Mouse (Mus musculus): ENCODE data around the gene Btbd7. TPM values are rescaled to one million over a fixed set of nuclear protein-coding genes. Genes with fewer than 3 reads are reported as not detected.

Btbd7 gene
- polyA plus RNA-seq, 1 experiment from 2014 or later = 14.0 TPM

DNA sequence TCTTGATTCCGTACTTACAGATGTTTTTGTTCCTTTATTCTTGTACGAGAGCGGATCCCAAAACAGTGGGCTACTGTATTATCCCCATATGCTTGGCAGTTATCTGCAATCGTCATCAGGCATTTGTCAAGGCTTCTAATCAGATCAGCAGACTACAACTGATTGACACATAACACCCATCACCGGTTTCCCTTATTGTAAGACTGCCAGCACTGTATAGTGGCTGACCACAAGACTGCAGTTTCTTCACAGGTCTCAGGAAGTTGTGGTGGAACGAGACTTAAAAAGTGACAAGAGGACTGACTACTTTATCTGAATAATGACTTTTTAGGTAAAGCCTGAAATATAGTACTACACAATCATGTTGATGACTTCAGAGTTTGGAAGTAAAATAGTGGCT lies 133.4 kb downstream of the Btbd7 start:
- Histone ChIP-seq H3K4me2 (peak overlapping the region; percentile 88), H3K9ac (peak overlapping the region; percentile 92; the same call in 1 of the 2 replicates), H3K4me1 (replicated peaks) (peaks cover 27% of the 10 kb centered on the region), H3K4me3 (no peak overlapping the region), H3K27ac (replicated peaks) (no peak overlapping the region), H3K9me3 (no peaks in the 10 kb centered on the region), H3K36me3 (peaks cover 25% of the 10 kb centered on the region), H3K27me3 (no peaks in the 10 kb centered on the region)
- no peak for ATAC-seq (ENCODE audit: low read depth)
- WGBS = 72% methylated on average over 6 of the region's 6 CpGs

DNA sequence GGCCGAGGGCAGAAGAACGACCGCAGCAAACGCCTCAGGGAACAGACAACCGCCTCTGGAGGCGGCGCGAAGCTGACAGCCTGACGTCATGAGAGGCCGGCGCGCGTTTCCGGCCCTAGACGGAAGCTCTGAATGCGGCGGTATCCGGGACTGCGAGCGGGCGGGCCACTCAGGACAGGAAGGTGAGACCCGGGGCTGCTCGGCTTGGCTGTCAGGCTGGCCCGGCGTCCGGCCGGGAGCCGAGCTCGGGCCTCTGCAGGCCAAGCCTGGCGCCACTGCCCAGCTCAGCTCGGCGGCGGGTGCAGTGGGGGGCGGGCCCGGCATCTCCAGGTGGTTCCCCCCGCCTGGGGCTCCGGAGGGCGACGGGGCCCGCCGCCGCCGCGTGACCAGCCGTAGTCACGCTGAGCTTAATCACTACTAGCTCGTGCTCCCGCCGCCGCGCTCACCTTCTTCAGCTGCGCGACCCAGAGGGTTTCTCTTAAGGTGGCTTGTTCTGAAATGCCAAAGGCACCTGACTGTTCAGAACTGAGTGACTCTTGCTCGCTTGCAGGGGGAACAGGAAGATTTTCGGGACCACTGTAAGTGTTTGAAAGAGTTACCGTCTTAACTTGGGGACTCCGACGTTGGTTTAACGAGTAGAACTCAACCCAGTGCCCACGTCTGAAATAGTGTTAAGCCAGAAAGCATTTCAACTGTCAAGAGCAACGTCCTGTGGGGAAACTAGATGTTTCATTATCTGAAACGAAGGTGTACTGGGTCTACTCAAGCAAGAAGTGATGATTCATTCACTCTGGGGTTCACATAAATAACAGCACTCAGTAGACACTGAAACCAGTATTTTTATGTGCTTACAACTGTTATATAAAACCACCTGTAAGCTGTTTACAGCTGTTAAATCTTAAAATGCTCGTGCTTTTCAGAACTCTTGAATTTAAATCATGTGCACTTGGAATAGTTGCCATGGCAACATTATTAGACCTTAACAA lies 134.4 kb downstream of the Btbd7 start, which contains the start of the genes Moap1 and Tmem251:
TSS of gene Moap1 (minus strand) at position 73 of the 986 bp plus-strand sequence.
TSS of gene Tmem251 (plus strand) at position 174 of the 986 bp plus-strand sequence.
- peak within 1 kb of the TSS; percentile 92 for H3K9ac ChIP-seq
- under 1% methylated on average over 63 of the region's 63 CpGs for WGBS
- peaks cover 27% of the 10 kb centered on the region for H3K4me1 ChIP-seq (replicated peaks)
- H3K27me3 ChIP-seq = no peaks in the 10 kb centered on the region
- ATAC-seq (ENCODE audit: low read depth) = peak; percentile 97
- H3K9me3 ChIP-seq = no peaks in the 10 kb centered on the region
- peak within 1 kb of the TSS; percentile 94 for H3K27ac ChIP-seq (replicated peaks)
- peak within 1 kb of the TSS; percentile 83 for H3K4me3 ChIP-seq
- H3K36me3 ChIP-seq = peaks cover 20% of the 10 kb centered on the region
- peak within 1 kb of the TSS; percentile 88 for H3K4me2 ChIP-seq

DNA sequence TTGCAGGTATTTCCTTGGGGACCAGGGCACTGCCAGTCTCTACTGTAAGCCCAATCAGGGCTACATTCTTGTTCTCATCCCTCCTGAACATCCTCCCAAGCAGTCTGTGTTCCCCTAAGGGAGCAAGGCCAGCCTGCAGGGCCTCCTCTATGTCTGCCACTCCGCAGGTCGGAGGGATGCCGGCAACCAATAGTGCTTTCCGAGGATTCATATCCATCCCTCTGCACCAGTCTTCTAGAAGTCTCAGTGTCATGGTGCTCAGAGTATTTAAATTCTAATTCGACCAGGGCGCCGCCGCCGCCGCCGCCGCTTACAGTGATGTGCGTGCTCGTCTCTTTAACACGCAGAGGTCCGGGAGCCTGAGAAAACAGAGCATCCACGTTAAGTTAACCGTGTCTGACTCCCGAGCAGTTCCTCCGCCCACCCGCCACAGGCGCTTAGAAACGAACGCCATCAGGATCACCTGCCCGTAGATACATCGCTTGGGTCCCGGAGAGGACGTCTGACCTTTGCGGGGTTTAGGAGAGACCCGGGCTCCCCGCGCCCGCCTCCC lies 135.2 kb downstream of the Btbd7 start:
- peak overlapping the region; percentile 88 for H3K4me2 ChIP-seq
- no peaks in the 10 kb centered on the region for H3K27me3 ChIP-seq
- H3K27ac ChIP-seq (replicated peaks) = peak overlapping the region; percentile 94
- WGBS = under 1% methylated on average over 33 of the region's 33 CpGs
- peaks cover 27% of the 10 kb centered on the region for H3K4me1 ChIP-seq (replicated peaks)
- ATAC-seq (ENCODE audit: low read depth) = peak; percentile 75
- H3K9me3 ChIP-seq = no peaks in the 10 kb centered on the region
- peak overlapping the region; percentile 92 for H3K9ac ChIP-seq
- peaks cover 12% of the 10 kb centered on the region; the same call in 1 of the 2 replicates for H3K36me3 ChIP-seq
- peak overlapping the region; percentile 83 for H3K4me3 ChIP-seq

DNA sequence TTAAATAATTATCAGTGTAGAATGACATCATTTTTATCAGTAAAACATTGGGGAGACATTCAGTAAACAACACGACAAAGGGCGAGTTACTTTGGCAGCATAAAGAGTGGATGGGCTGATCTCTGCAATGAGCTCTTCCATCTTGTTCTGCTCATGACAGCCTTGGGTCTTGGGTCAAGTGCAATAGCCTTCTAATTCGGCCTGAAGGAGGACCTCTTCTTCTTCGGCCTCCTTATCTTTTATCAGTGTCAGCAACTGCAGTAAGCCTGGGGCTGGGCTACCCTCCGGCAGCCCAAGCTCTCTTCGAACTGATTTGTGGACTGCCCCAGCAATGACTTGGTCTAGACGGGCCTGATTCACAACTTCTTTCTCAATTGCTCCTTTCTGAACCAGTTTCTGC lies 136.2 kb downstream of the Btbd7 start:
- Histone ChIP-seq H3K36me3 (0 out of 2 replicates have a peak, but pooled peaks cover 6% of the 10 kb centered on the region), H3K9me3 (no peaks in the 10 kb centered on the region), H3K9ac (peak overlapping the region; percentile 92), H3K4me3 (peak overlapping the region; percentile 83; the same call in 1 of the 2 replicates), H3K27ac (replicated peaks) (no peak overlapping the region), H3K4me1 (replicated peaks) (peaks cover 27% of the 10 kb centered on the region), H3K27me3 (no peaks in the 10 kb centered on the region), H3K4me2 (peak overlapping the region; percentile 88; the same call in 1 of the 2 replicates)
- 87% methylated on average over 7 of the region's 7 CpGs for WGBS
- no peak for ATAC-seq (ENCODE audit: low read depth)

DNA sequence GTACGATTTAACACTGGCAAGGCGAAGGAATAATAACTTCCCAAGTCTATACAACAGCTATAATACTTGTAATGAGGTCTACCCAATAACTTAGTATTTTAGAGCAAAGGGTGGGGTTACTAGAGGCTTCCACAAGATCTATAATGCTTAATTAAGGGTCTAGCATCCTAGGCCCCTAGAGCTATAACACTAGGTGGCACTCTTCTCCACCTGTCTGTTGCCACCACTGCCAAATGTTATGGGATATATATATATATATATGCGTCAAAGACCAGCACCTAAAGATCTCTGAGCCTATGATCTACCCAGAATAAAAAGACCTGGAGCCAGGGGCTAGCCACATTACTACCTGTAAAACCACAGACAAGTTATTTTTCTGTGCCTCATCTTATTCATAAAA lies 138.0 kb downstream of the Btbd7 start:
- ATAC-seq (ENCODE audit: low read depth) = no peak
- 68% methylated on average over 3 of the region's 3 CpGs for WGBS
- no peak overlapping the region for H3K4me3 ChIP-seq
- no peaks in the 10 kb centered on the region for H3K36me3 ChIP-seq
- H3K4me2 ChIP-seq = no peak overlapping the region
- H3K4me1 ChIP-seq (replicated peaks) = peaks cover 27% of the 10 kb centered on the region
- H3K27me3 ChIP-seq = no peaks in the 10 kb centered on the region
- H3K9ac ChIP-seq = no peak overlapping the region
- no peaks in the 10 kb centered on the region for H3K9me3 ChIP-seq
- H3K27ac ChIP-seq (replicated peaks) = no peak overlapping the region

DNA sequence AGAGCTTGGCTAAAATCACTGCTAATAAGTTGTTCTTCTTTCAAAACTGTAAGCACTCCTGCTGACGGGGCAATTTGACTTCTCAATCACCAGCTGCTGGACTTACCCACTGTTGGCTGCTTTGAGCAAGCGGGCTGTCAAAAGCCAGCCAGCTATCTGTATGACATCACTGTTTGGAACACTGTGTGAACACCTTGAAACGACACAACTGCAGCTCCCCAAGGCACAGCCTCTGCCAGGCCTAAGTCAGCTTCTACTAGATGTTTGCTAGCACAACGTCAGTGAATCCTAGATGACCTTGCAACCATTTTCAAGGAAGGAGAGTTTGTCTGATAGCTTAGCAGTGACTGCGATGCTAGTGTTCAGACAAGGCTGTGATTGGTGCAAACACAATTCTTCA lies 139.2 kb downstream of the Btbd7 start:
- no peaks in the 10 kb centered on the region for H3K9me3 ChIP-seq
- peaks cover 17% of the 10 kb centered on the region for H3K4me1 ChIP-seq (replicated peaks)
- no peaks in the 10 kb centered on the region for H3K27me3 ChIP-seq
- H3K9ac ChIP-seq = no peak overlapping the region
- ATAC-seq (ENCODE audit: low read depth) = no peak
- no peak overlapping the region for H3K4me2 ChIP-seq
- H3K36me3 ChIP-seq = no peaks in the 10 kb centered on the region
- 83% methylated on average over 5 of the region's 5 CpGs for WGBS
- H3K4me3 ChIP-seq = no peak overlapping the region
- no peak overlapping the region for H3K27ac ChIP-seq (replicated peaks)

DNA sequence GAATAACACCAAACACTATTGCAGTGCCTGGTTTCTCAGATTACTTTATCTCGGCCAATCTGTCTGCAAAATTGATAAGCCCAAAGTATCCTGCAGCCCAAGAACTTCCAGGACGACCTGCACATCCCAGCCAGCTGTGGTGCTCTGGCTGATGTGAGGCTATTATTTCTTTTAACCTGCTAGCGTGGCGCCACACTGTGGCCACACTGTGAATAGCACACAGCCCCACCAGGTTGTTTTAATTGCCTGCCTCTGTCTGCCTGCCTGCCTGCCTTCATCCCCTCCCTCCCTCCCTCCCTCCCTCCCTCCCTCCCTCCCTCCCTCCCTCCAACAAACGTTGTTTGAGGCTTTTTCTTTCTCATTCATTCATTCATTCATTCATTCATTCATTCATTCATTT lies 144.9 kb downstream of the Btbd7 start:
- Histone ChIP-seq H3K27me3 (no peaks in the 10 kb centered on the region), H3K4me1 (replicated peaks) (peaks cover 26% of the 10 kb centered on the region), H3K4me2 (no peak overlapping the region), H3K27ac (replicated peaks) (no peak overlapping the region), H3K9ac (no peak overlapping the region), H3K9me3 (no peaks in the 10 kb centered on the region), H3K4me3 (no peak overlapping the region), H3K36me3 (no peaks in the 10 kb centered on the region)
- WGBS = 15% methylated on average over 5 of the region's 5 CpGs
- no peak for ATAC-seq (ENCODE audit: low read depth)

DNA sequence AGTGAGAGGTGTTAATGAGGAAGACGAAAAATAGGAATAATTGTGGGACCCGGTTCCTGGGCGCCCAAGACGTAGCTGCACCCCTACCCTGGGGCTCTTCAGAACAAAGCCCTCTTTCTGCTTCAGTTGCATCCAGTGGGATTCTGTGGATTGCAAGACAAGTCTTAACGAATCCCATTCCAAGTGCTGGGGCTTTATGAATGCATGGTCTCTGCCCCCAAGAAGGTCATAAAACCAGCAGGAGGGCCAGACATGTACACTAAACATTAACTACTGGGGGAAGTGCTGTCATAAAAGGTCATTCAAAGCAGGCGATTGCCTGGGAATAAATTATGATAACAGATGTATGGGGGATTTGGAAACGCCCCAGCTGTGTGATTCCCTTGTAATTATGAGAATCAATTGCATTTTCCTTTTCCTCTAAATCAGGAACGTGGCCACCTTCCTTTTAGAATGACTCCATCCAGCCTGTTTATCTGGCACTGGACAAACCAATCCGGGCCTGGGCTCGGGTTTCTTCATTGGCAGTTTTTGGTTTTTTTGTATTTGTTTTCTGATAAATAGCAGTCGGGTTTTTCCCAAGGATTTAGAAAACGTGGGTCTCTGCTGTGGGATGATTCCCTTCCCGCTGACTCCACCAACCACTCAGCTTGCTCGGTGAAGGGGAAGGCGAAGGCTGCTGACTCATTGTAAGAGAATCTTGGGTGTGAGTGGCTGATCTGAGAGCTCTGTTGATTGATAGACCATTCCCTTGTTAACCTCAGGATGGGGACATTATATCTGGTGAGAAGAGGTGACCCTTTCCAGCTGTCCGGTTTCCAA lies 147.3 kb downstream of the Btbd7 start:
- peak overlapping the region; percentile 53 for H3K4me2 ChIP-seq
- H3K4me3 ChIP-seq = peak overlapping the region; percentile 24
- H3K9me3 ChIP-seq = no peaks in the 10 kb centered on the region
- peaks cover 26% of the 10 kb centered on the region for H3K4me1 ChIP-seq (replicated peaks)
- peak overlapping the region; percentile 87 for H3K27ac ChIP-seq (replicated peaks)
- H3K27me3 ChIP-seq = no peaks in the 10 kb centered on the region
- H3K9ac ChIP-seq = peak overlapping the region; percentile 1
- no peaks in the 10 kb centered on the region for H3K36me3 ChIP-seq
- WGBS = 9% methylated on average over 16 of the region's 16 CpGs
- ATAC-seq (ENCODE audit: low read depth) = peak; percentile 78

Other genes starting within 250 kb of the Btbd7 start
- 30.9 and 34.0 TPM in 2 replicates for gene Itpk1, start 173.5 kb downstream of the Btbd7 start, polyA plus RNA-seq (2015; fragmentation: Nextera tagmentation; extraction: Ambion mirVana)
- 53.0 and 58.6 TPM in 2 replicates for gene Moap1, start 134.8 kb downstream of the Btbd7 start, polyA plus RNA-seq (2015; fragmentation: Nextera tagmentation; extraction: Ambion mirVana)
- 11.0 and 13.3 TPM in 2 replicates for gene Tmem251, start 134.7 kb downstream of the Btbd7 start, polyA plus RNA-seq (2015; fragmentation: Nextera tagmentation; extraction: Ambion mirVana)
- not detected in 2 replicates for gene Gm28051, start 120.7 kb downstream of the Btbd7 start, polyA plus RNA-seq (2015; fragmentation: Nextera tagmentation; extraction: Ambion mirVana)
- 50.3 and 50.8 TPM in 2 replicates for gene Gon7, start 120.7 kb downstream of the Btbd7 start, polyA plus RNA-seq (2015; fragmentation: Nextera tagmentation; extraction: Ambion mirVana)
- 39.0 and 40.9 TPM in 2 replicates for gene Ubr7, start 120.5 kb downstream of the Btbd7 start, polyA plus RNA-seq (2015; fragmentation: Nextera tagmentation; extraction: Ambion mirVana)
- 37.6 and 41.3 TPM in 2 replicates for gene Gm20604, start 119.8 kb downstream of the Btbd7 start, polyA plus RNA-seq (2015; fragmentation: Nextera tagmentation; extraction: Ambion mirVana)
- gene Cox8c, start 20.8 kb upstream of the Btbd7 start, polyA plus RNA-seq (2015; fragmentation: Nextera tagmentation; extraction: Ambion mirVana) = not detected in 2 replicates
- gene Unc79, start 70.4 kb upstream of the Btbd7 start, polyA plus RNA-seq (2015; fragmentation: Nextera tagmentation; extraction: Ambion mirVana) = 5.8 and 6.5 TPM in 2 replicates

Data from neural tube, embryonic 13.5 days (tissue).